Comparison of ENCODE assay signal across 16 mouse cellular contexts in genomic region chr5:100710012-100710411, GRCm38 (mm10). TPM values are rescaled to one million over a fixed set of nuclear protein-coding genes. Genes with fewer than 3 reads are reported as not detected.
DNase-seq lines count a peak whose midpoint lies in the region; ATAC-seq and TF ChIP-seq lines count a peak whose summit lies in the region.
"Had no signal": no experiment of that assay in that cellular context is flagged by ENCODE, and none has a peak within 500 bp of the region (broad histone marks: within the 10 kb centered on the region; RNA-seq: fewer than 3 reads in every experiment).

No protein-coding gene starts in this region.

- peak overlapping the region; percentile 48; the same call in 1 of the 2 replicates for H3K27ac ChIP-seq in liver, adult 2 months (replicated peaks; ENCODE audit: insufficient read depth, low read depth, low read length)
- no peak overlapping the region for H3K27ac ChIP-seq in liver, embryonic 11.5 days (ENCODE audit: low read depth, low read length)
- no peak overlapping the region for H3K27ac ChIP-seq in hindbrain, embryonic 13.5 days
- H3K27ac ChIP-seq: forebrain, embryonic 12.5 days; heart, embryonic 15.5 days; kidney, embryonic 15.5 days; neural tube, embryonic 12.5 days had no signal

- no peak for TF ChIP-seq CTCF in liver, adult 2 months (IDR thresholded peaks at IDR 0.05; ENCODE audit: low read depth, low read length)

- no peak overlapping the region for H3K9ac ChIP-seq in liver, adult 2 months (ENCODE audit: low read depth, low read length)
- no peak overlapping the region for H3K9ac ChIP-seq in liver, embryonic 11.5 days (ENCODE audit: low read depth, low read length)
- no peak overlapping the region for H3K9ac ChIP-seq in hindbrain, embryonic 13.5 days
- H3K9ac ChIP-seq: forebrain, embryonic 12.5 days; heart, embryonic 15.5 days; kidney, embryonic 15.5 days; lung, embryonic 14.5 days; neural tube, embryonic 12.5 days had no signal

- no peak for ATAC-seq in liver, embryonic 11.5 days (replicated peaks; ENCODE audit: low FRiP score)
- ATAC-seq in hindbrain, embryonic 13.5 days (ENCODE audit: low FRiP score): no peak

- H3K4me2 ChIP-seq in liver, embryonic 11.5 days: no peak overlapping the region
- no peak overlapping the region for H3K4me2 ChIP-seq in hindbrain, embryonic 13.5 days
- H3K4me2 ChIP-seq: forebrain, embryonic 12.5 days; heart, embryonic 15.5 days; kidney, embryonic 15.5 days; lung, embryonic 14.5 days; neural tube, embryonic 12.5 days had no signal

- H3K36me3 ChIP-seq in liver, adult 2 months (ENCODE audit: control insufficient read depth, insufficient read depth, low read length): no peaks in the 10 kb centered on the region
- H3K36me3 ChIP-seq in liver, embryonic 11.5 days (ENCODE audit: control insufficient read depth, insufficient read depth, low read length): no peaks in the 10 kb centered on the region
- H3K36me3 ChIP-seq in hindbrain, embryonic 13.5 days: no peaks in the 10 kb centered on the region
- H3K36me3 ChIP-seq: forebrain, embryonic 12.5 days; heart, embryonic 15.5 days; kidney, embryonic 15.5 days; neural tube, embryonic 12.5 days had no signal

- H3K27me3 ChIP-seq in liver, adult 2 months (ENCODE audit: control insufficient read depth, insufficient read depth, low read length): no peaks in the 10 kb centered on the region
- H3K27me3 ChIP-seq in liver, embryonic 11.5 days (replicated peaks; ENCODE audit: control insufficient read depth, insufficient read depth, low read length): no peaks in the 10 kb centered on the region
- no peaks in the 10 kb centered on the region for H3K27me3 ChIP-seq in hindbrain, embryonic 13.5 days
- H3K27me3 ChIP-seq: forebrain, embryonic 12.5 days; heart, embryonic 15.5 days; kidney, embryonic 15.5 days; neural tube, embryonic 12.5 days had no signal

- H3K4me3 ChIP-seq in liver, adult 2 months (ENCODE audit: insufficient read depth, low read depth, low read length): no peak overlapping the region
- no peak overlapping the region for H3K4me3 ChIP-seq in liver, embryonic 11.5 days (ENCODE audit: low read depth, low read length)
- no peak overlapping the region for H3K4me3 ChIP-seq in hindbrain, embryonic 13.5 days
- H3K4me3 ChIP-seq: forebrain, embryonic 12.5 days; heart, embryonic 15.5 days; kidney, embryonic 15.5 days; neural tube, embryonic 12.5 days had no signal

- intact Hi-C loops in heart, postnatal 10 days (cut with DNase I): no loop called here

- no peaks in the 10 kb centered on the region for H3K79me2 ChIP-seq in liver, adult 2 months (ENCODE audit: control insufficient read depth, insufficient read depth, low read length)

- H3K9me3 ChIP-seq in liver, embryonic 11.5 days (ENCODE audit: control insufficient read depth, low read length): no peaks in the 10 kb centered on the region
- H3K9me3 ChIP-seq in hindbrain, embryonic 13.5 days: no peaks in the 10 kb centered on the region
- H3K9me3 ChIP-seq: forebrain, embryonic 12.5 days; heart, embryonic 15.5 days; kidney, embryonic 15.5 days; neural tube, embryonic 12.5 days had no signal

- peak; percentile 43 to 60 for DNase-seq in cerebellum, postnatal 10 days
- DNase-seq in cerebellum, adult 8-10 months: no peak
- peak; percentile 9 for DNase-seq in liver, adult 2 months (ENCODE audit: extremely low read depth, low read depth, low spot score)
- DNase-seq in liver, embryonic 11.5 days (ENCODE audit: low spot score): no peak
- peak; percentile 31 to 50 for DNase-seq in heart, postnatal 10 days
- peak; percentile 26 for DNase-seq in lung, postnatal 36 days
- no peak for DNase-seq in adrenal gland, postnatal 14 days
- DNase-seq: adrenal gland, adult 8-10 months; cerebellum, postnatal 36 days; layer of hippocampus, adult 9-11 months; lung, embryonic 14.5 days had no signal

- WGBS in liver, adult 2 months: 67% methylated on average over 2 of the region's 2 CpGs
- WGBS in liver, embryonic 11.5 days: 25% methylated on average over 2 of the region's 2 CpGs
- 67% methylated on average over 2 of the region's 2 CpGs for WGBS in hindbrain, embryonic 13.5 days

- no peak for TF ChIP-seq POLR2A in liver, adult 2 months (IDR thresholded peaks at IDR 0.05; ENCODE audit: extremely low read depth, insufficient read depth, low read length)

- no peaks in the 10 kb centered on the region; the same call in 1 of the 2 replicates for H3K4me1 ChIP-seq in liver, adult 2 months (ENCODE audit: control insufficient read depth, insufficient read depth, low read length)
- 0 out of 2 replicates have a peak, but pooled peaks cover 3% of the 10 kb centered on the region for H3K4me1 ChIP-seq in liver, embryonic 11.5 days (replicated peaks; ENCODE audit: control insufficient read depth, insufficient read depth, low read length)
- peaks cover 6% of the 10 kb centered on the region; the same call in 1 of the 2 replicates for H3K4me1 ChIP-seq in hindbrain, embryonic 13.5 days (replicated peaks)
- H3K4me1 ChIP-seq: forebrain, embryonic 12.5 days had no signal

RNA-seq across cellular contexts. Expression of gene Hpse, which starts 9.5 kb away (rescaled TPM):
- 3.8 and 4.1 TPM in 2 replicates for total RNA-seq in liver, adult 2 months (2014; rRNA removed)
- 1.3 and 1.7 TPM in 2 replicates for polyA plus RNA-seq in liver, adult 2 months (2012; rRNA removed)
- 2.0 and 3.0 TPM in 2 replicates for polyA plus RNA-seq in liver, embryonic 11.5 days (2014; fragmentation: Nextera tagmentation; extraction: Ambion mirVana)
- total RNA-seq in heart, postnatal 10 days (2021): under 1 TPM; 0.74 to 0.79 TPM
- total RNA-seq in adrenal gland, postnatal 14 days (2021): 1.3 and 2.8 TPM in 2 replicates
- polyA plus RNA-seq in hindbrain, embryonic 13.5 days (2015; fragmentation: Nextera tagmentation; extraction: Ambion mirVana): 0.74 and 0.87 TPM in 2 replicates

RNA-seq across cellular contexts. Expression of gene Coq2, which starts 35.1 kb away (rescaled TPM):
- 49.7 and 53.1 TPM in 2 replicates for total RNA-seq in liver, adult 2 months (2014; rRNA removed)
- 48.2 and 57.7 TPM in 2 replicates for polyA plus RNA-seq in liver, adult 2 months (2012; rRNA removed)
- 58.7 and 63.6 TPM in 2 replicates for polyA plus RNA-seq in liver, embryonic 11.5 days (2014; fragmentation: Nextera tagmentation; extraction: Ambion mirVana)
- total RNA-seq in heart, postnatal 10 days (2021): 10 to 100 TPM; 61.8 to 62.4 TPM
- total RNA-seq in adrenal gland, postnatal 14 days (2021): 59.7 and 60.6 TPM in 2 replicates
- polyA plus RNA-seq in hindbrain, embryonic 13.5 days (2015; fragmentation: Nextera tagmentation; extraction: Ambion mirVana): 43.6 and 46.6 TPM in 2 replicates

Comparison
In these comparisons a context has a peak if more than half of its experiments do, and no peak if none do; other contexts are left out.
1. DNase-seq: peak in cerebellum, postnatal 10 days (2 of 2), liver, adult 2 months (single experiment), heart, postnatal 10 days (2 of 2) and lung, postnatal 36 days (single experiment); none in cerebellum, adult 8-10 months (single experiment), liver, embryonic 11.5 days (single experiment) and adrenal gland, postnatal 14 days (single experiment).